Mouse (Mus musculus) neural tube, embryonic 11.5 days (tissue): ENCODE results near the gene Cc2d1a. TPM values are rescaled to one million over a fixed set of nuclear protein-coding genes. Genes with fewer than 3 reads are reported as not detected.

ENCODE experiments used
- ATAC-seq: fragments of 200-750 bp; cut with Nextera tagmentation; 2 replicates; pipeline ENCODE4 v1.8.0; 2017; ENCODE audit warnings: moderate number of reproducible peaks, mild to moderate bottlenecking, moderate TSS enrichment, moderate library complexity; ENCODE audit not compliant: insufficient read depth, low FRiP score, low TSS enrichment
- DNase-seq: peaks from one replicate; pipeline ENCODE4 v3.0.0-alpha.2; 2015; ENCODE audit warnings: low spot score
- H3K27ac ChIP-seq: fragments of 300-500 bp; sonication (generic); 2 replicates; pipeline ENCODE4 v1.5.1; 2014; ENCODE audit warnings: low read depth, mild to moderate bottlenecking, low read length
- H3K27me3 ChIP-seq: fragments of 300-500 bp; sonication (generic); 2 replicates; pipeline ENCODE4 v1.6.1; 2014; ENCODE audit warnings: mild to moderate bottlenecking, low read length, mixed read lengths; ENCODE audit not compliant: control insufficient read depth, insufficient read depth
- H3K36me3 ChIP-seq: fragments of 300-500 bp; sonication (generic); 2 replicates; pipeline ENCODE4 v1.6.1; 2014; ENCODE audit warnings: mild to moderate bottlenecking, low read length, moderate library complexity, mixed read lengths; ENCODE audit not compliant: control insufficient read depth, insufficient read depth
- H3K4me1 ChIP-seq: fragments of 300-500 bp; sonication (generic); 2 replicates; pipeline ENCODE4 v1.6.1; 2014; ENCODE audit warnings: low read length, mixed read lengths; ENCODE audit not compliant: control insufficient read depth, insufficient read depth
- H3K4me2 ChIP-seq: fragments of 300-500 bp; sonication (generic); 2 replicates; pipeline ENCODE4 v1.6.1; 2014; ENCODE audit warnings: low read depth, mild to moderate bottlenecking, moderate library complexity
- H3K4me3 ChIP-seq: fragments of 300-500 bp; sonication (generic); 2 replicates; pipeline ENCODE4 v1.5.1; 2014; ENCODE audit warnings: low read depth, low read length
- H3K9ac ChIP-seq: fragments of 300-500 bp; sonication (generic); 2 replicates; pipeline ENCODE4 v1.6.1; 2014; ENCODE audit warnings: mild to moderate bottlenecking, low read length
- H3K9me3 ChIP-seq: fragments of 300-500 bp; sonication (generic); 2 replicates; pipeline ENCODE4 v1.6.1; 2016; ENCODE audit warnings: low read length; ENCODE audit not compliant: control insufficient read depth
- WGBS: fragments of 180-500 bp; shearing (Covaris S2); extraction: QIAGEN DNeasy Blood & Tissue Kit; methylation state at CpG from one replicate; pipeline ENCODE4 v1.1.7; 2014; 5-methylcytosine and 5-hydroxymethylcytosine counted together
- polyA plus RNA-seq: library from polyadenylated mRNA; unstranded; fragments of >200 nt; fragmentation: Nextera tagmentation; extraction: Ambion mirVana; gene quantifications from 2 replicates; pipeline ENCODE4 v1.2.1, GENCODE M21; 2014

Gene Cc2d1a
- polyA plus RNA-seq = 11.2 and 12.4 TPM in 2 replicates

- peak; percentile 92 for DNase-seq
- 18% methylated on average over 49 of the region's 49 CpGs for WGBS
- Histone ChIP-seq H3K4me3 (peak within 1 kb of the TSS; percentile 63), H3K9ac (peak within 1 kb of the TSS; percentile 80), H3K27ac (no peak within 1 kb of the TSS), H3K4me2 (peak within 1 kb of the TSS; percentile 91), H3K36me3 (peaks cover 11% of the 10 kb centered on the region), H3K4me1 (no peaks in the 10 kb centered on the region; the same call in 1 of the 2 replicates), H3K27me3 (no peaks in the 10 kb centered on the region), H3K9me3 (no peaks in the 10 kb centered on the region)
- peak; percentile 90 for ATAC-seq
These were observed at the start of gene Cc2d1a, which contains the start of gene 4930432K21Rik for GRCm38 (mm10) chr8:84147769-84148530. TSS of gene Cc2d1a (minus strand) at chr8:84147936. TSS of gene 4930432K21Rik (plus strand) at chr8:84148025.

GRCm38 (mm10) chr8:84197141-84197921, 49.6 kb upstream of the Cc2d1a start:
- Histone ChIP-seq H3K9me3 (no peaks in the 10 kb centered on the region), H3K4me2 (peak overlapping the region; percentile 63), H3K9ac (peak overlapping the region; percentile 54), H3K4me1 (peaks cover 24% of the 10 kb centered on the region), H3K36me3 (no peaks in the 10 kb centered on the region), H3K27ac (peak overlapping the region; percentile 93), H3K27me3 (no peaks in the 10 kb centered on the region), H3K4me3 (peak overlapping the region; percentile 45)
- DNase-seq (peak; percentile 94), ATAC-seq (peak; percentile 45; the same call in 1 of the 2 replicates)
- WGBS = 4% methylated on average over 43 of the region's 43 CpGs

DNA sequence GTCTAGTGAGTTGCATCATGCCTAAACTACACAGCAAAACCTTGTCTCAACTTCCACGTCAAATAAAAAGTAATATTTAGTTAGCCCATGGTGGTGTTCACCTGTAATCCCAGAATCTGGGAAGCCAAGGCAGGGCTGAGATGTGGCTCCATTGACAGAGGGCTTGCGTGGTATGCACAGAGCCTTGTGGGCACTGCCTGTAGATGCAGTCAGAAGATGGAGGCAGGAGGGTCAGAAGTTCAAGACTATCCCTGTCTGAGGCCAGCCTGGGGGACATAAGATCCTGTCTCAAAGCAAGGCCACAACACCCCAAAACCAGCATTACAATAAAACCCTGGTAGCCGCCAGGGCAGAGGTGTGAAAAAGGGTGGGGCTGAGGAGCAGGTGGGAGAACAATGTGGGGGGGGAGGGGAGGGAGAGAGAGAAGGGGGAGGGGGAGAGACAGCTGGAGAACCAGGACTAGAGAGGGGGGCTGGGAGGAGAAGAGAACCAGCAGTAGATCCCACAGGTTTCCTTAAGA, 46.5 kb upstream of the Cc2d1a start:
- 73% methylated on average over 3 of the region's 3 CpGs for WGBS
- Histone ChIP-seq H3K27me3 (no peaks in the 10 kb centered on the region), H3K27ac (no peak overlapping the region), H3K4me3 (no peak overlapping the region), H3K36me3 (no peaks in the 10 kb centered on the region), H3K9ac (no peak overlapping the region), H3K9me3 (no peaks in the 10 kb centered on the region), H3K4me2 (no peak overlapping the region), H3K4me1 (peaks cover 14% of the 10 kb centered on the region)
- no peak for DNase-seq
- no peak for ATAC-seq

GRCm38 (mm10) chr8:84193566-84193965, 45.8 kb upstream of the Cc2d1a start:
- Histone ChIP-seq H3K27ac (no peak overlapping the region), H3K36me3 (no peaks in the 10 kb centered on the region), H3K27me3 (no peaks in the 10 kb centered on the region), H3K4me3 (no peak overlapping the region), H3K4me1 (peaks cover 9% of the 10 kb centered on the region), H3K4me2 (no peak overlapping the region), H3K9ac (no peak overlapping the region), H3K9me3 (no peaks in the 10 kb centered on the region)
- 82% methylated on average over 5 of the region's 5 CpGs for WGBS
- no peak for DNase-seq
- no peak for ATAC-seq

DNA sequence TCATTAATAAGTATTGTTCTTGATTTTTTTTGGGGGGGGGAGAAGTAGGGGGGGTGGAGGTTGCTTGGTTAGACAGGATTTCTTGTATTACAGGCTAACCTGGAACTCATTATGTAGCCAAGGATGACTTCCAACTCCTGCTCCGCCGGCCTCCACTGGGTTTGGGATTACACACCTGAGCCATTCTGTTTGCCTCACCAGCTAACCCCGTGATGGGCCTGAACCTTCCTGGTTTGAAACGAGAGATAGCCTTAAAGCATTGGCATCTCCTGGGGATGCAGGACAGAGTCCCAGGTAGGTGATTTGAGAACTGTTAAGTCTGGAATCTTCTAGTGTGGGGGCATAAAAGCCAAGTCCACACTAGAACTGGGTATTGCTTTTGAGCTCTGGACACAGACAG, 45.4 kb upstream of the Cc2d1a start:
- no peaks in the 10 kb centered on the region for H3K36me3 ChIP-seq
- no peaks in the 10 kb centered on the region for H3K9me3 ChIP-seq
- 71% methylated on average over 4 of the region's 4 CpGs for WGBS
- peaks cover 5% of the 10 kb centered on the region for H3K4me1 ChIP-seq
- no peak overlapping the region for H3K9ac ChIP-seq
- no peak for DNase-seq
- ATAC-seq = no peak
- H3K4me3 ChIP-seq = no peak overlapping the region
- H3K27me3 ChIP-seq = no peaks in the 10 kb centered on the region
- H3K27ac ChIP-seq = no peak overlapping the region
- no peak overlapping the region for H3K4me2 ChIP-seq

DNA sequence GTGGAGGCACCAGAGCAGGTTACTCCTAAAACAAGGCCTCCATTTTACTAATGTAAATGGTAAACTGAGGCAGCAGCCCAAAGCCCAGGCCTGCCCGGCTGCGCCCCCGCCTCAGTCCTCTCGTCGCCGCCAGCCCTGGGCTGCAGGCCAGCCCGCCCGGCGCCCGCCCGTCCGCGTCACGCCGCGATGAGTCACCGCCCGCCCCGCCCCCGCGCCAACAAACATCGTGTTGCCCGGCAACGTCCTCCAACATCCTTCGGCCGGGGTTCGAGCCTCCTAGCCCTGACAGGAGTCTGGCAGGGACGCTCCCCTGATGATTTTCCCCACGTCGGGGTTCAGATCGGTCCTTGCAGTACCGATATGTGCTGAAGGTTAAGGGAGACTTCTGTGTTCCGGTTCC, 44.8 kb upstream of the Cc2d1a start:
- Histone ChIP-seq H3K4me3 (0 out of 2 replicates have a peak overlapping the region, but pooled peaks have one; percentile 14), H3K36me3 (no peaks in the 10 kb centered on the region), H3K9ac (peak overlapping the region; percentile 22; the same call in 1 of the 2 replicates), H3K27ac (no peak overlapping the region), H3K4me2 (peak overlapping the region; percentile 18), H3K9me3 (no peaks in the 10 kb centered on the region), H3K27me3 (no peaks in the 10 kb centered on the region), H3K4me1 (no peaks in the 10 kb centered on the region)
- ATAC-seq (0 out of 2 replicates have a peak, but pooled peaks have one; percentile 15), DNase-seq (peak; percentile 75)
- WGBS = 6% methylated on average over 33 of the region's 33 CpGs

DNA sequence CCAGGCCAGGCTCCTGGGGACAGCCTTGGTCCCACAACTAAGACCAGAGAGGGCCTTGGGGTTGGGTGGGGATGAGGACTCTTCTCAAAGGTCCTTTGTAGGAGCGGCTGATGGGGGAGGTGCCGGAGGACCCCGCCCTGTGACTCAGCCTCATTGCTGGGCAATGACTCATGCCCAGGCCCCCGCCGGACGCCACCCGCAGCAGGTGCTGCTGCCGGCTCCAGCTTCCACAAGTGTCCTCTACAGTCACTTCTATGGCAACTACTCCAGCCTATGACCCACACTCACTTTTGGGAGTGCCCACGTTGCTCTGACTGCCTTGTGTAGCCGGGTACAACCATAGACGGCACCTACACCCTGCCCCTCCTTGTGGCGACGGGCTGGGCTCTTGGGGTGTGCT, 44.3 kb upstream of the Cc2d1a start:
- ATAC-seq = no peak
- no peaks in the 10 kb centered on the region for H3K27me3 ChIP-seq
- H3K27ac ChIP-seq = peak overlapping the region; percentile 50; the same call in 1 of the 2 replicates
- H3K4me2 ChIP-seq = peak overlapping the region; percentile 18
- no peak for DNase-seq
- WGBS = 37% methylated on average over 13 of the region's 13 CpGs
- H3K36me3 ChIP-seq = no peaks in the 10 kb centered on the region
- H3K4me3 ChIP-seq = no peak overlapping the region
- H3K9me3 ChIP-seq = no peaks in the 10 kb centered on the region
- H3K4me1 ChIP-seq = peaks cover 2% of the 10 kb centered on the region; the same call in 1 of the 2 replicates
- no peak overlapping the region for H3K9ac ChIP-seq

DNA sequence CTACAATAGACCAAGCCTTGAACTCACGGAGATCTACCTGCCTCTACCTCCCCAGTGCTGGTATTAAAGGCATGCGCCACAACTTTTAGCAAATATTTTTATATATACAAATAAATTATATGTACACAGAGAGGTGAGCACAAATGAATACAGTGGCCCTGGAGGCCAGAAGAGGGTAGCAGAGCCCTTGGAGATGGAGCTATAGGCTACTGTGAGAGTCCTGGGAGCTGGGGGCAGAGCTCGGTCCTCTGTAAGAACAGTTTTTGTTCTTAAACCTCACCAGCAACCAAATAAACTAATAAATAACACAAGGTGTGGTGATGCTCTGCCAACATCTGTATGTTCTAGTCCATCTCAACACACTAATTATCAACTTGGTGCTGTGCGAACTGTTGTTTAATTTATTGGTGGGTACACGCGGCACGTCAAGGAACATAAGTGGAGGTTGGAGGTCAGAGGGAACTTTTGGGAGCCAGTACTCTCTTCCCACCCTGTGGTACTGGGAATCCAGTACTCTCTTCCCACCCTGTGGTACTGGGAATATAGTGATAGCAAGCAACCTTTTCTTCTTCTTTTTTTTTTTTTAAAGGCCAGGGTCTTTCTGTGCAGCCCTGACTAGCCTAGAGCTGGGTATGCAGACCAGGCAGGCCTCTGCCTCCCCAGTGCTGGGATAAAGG, 42.6 kb upstream of the Cc2d1a start:
- Histone ChIP-seq H3K27ac (no peak overlapping the region), H3K36me3 (no peaks in the 10 kb centered on the region), H3K9ac (no peak overlapping the region), H3K4me2 (no peak overlapping the region), H3K27me3 (no peaks in the 10 kb centered on the region), H3K4me3 (no peak overlapping the region), H3K4me1 (peaks cover 4% of the 10 kb centered on the region; the same call in 1 of the 2 replicates), H3K9me3 (no peaks in the 10 kb centered on the region)
- no peak for DNase-seq
- ATAC-seq = no peak
- WGBS = 95% methylated on average over 7 of the region's 7 CpGs
